Mouse (Mus musculus): ENCODE results near the gene Syt1. TPM values are rescaled to one million over a fixed set of nuclear protein-coding genes. Genes with fewer than 3 reads are reported as not detected.

The Syt1 gene
- polyA plus RNA-seq, 1 experiment from 2014 or later, result 5.0 TPM

GRCm38 (mm10) chr10:108874687-108875086 is 136.1 kb downstream of the Syt1 start:
- H3K36me3 ChIP-seq, result no peaks in the 10 kb centered on the region
- H3K9me3 ChIP-seq (replicated peaks), result no peaks in the 10 kb centered on the region
- H3K27me3 ChIP-seq (ENCODE audit: low read depth, poor library complexity, severe bottlenecking), result no peaks in the 10 kb centered on the region
- no peak for DNase-seq (ENCODE audit: low spot score)
- H3K27ac ChIP-seq (replicated peaks), result no peak overlapping the region
- no peaks in the 10 kb centered on the region for H3K4me1 ChIP-seq
- 68% methylated on average over 4 of the region's 4 CpGs for WGBS
- no peak overlapping the region for H3K4me3 ChIP-seq

DNA sequence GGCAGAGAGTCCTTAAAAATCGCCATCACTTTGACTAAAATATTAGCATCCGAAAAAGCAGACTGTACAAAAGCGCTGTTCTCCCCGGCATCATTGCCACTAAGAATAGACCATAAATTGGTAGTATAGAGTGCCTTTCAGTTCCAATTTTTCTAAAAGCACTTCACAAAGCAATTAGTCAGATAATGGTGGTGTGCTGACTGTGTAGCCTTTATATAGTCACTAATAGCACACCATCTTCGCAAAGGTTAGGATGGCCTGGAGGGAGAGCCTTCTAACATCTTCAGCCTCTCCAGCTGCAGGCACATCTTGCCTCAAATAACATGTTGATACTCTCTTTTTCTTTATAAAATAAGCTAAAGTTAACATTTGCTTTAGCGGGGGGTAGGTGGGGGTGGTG is 138.4 kb downstream of the Syt1 start:
- WGBS, result 87% methylated on average over 6 of the region's 6 CpGs
- H3K36me3 ChIP-seq, result no peaks in the 10 kb centered on the region
- H3K4me1 ChIP-seq, result no peaks in the 10 kb centered on the region
- no peak overlapping the region for H3K27ac ChIP-seq (replicated peaks)
- DNase-seq (ENCODE audit: low spot score), result no peak
- no peak overlapping the region for H3K4me3 ChIP-seq
- H3K27me3 ChIP-seq (ENCODE audit: low read depth, poor library complexity, severe bottlenecking), result no peaks in the 10 kb centered on the region
- H3K9me3 ChIP-seq (replicated peaks), result no peaks in the 10 kb centered on the region

GRCm38 (mm10) chr10:108870586-108870985 is 140.2 kb downstream of the Syt1 start:
- Histone ChIP-seq H3K4me3 (no peak overlapping the region), H3K36me3 (no peaks in the 10 kb centered on the region), H3K27ac (replicated peaks) (no peak overlapping the region), H3K9me3 (replicated peaks) (no peaks in the 10 kb centered on the region), H3K4me1 (no peaks in the 10 kb centered on the region), H3K27me3 (ENCODE audit: low read depth, poor library complexity, severe bottlenecking) (no peaks in the 10 kb centered on the region)
- DNase-seq (ENCODE audit: low spot score), result no peak
- WGBS, result 87% methylated on average over 4 of the region's 4 CpGs

GRCm38 (mm10) chr10:108868136-108868535 is 142.6 kb downstream of the Syt1 start:
- no peak overlapping the region for H3K27ac ChIP-seq (replicated peaks)
- H3K36me3 ChIP-seq, result no peaks in the 10 kb centered on the region
- H3K27me3 ChIP-seq (ENCODE audit: low read depth, poor library complexity, severe bottlenecking), result no peaks in the 10 kb centered on the region
- no peaks in the 10 kb centered on the region for H3K9me3 ChIP-seq (replicated peaks)
- H3K4me3 ChIP-seq, result no peak overlapping the region
- no peak for DNase-seq (ENCODE audit: low spot score)
- 90% methylated on average over 4 of the region's 4 CpGs for WGBS
- H3K4me1 ChIP-seq, result no peaks in the 10 kb centered on the region

DNA sequence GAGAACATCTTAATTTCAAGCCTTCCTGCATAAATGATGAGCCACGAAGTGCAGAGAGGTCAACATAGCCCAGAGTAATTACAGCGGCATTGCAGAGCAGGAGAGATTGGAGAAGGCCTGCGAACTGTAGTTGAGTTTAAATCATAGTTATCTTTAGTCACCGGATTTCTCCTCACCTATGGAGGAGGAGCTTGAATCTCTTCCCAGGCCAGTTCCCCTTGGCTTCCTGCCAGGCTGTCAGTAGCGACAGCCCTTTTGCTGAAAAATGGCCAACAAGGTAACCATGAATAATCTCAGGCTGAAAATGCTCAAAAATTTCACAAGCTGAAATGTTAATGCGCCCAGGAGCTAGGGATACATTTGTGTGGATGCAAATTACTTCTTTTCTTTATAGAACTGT is 143.6 kb downstream of the Syt1 start:
- DNase-seq (ENCODE audit: low spot score), result no peak
- no peaks in the 10 kb centered on the region for H3K4me1 ChIP-seq
- no peaks in the 10 kb centered on the region for H3K36me3 ChIP-seq
- H3K9me3 ChIP-seq (replicated peaks), result no peaks in the 10 kb centered on the region
- WGBS, result 95% methylated on average over 6 of the region's 6 CpGs
- H3K4me3 ChIP-seq, result no peak overlapping the region
- no peaks in the 10 kb centered on the region for H3K27me3 ChIP-seq (ENCODE audit: low read depth, poor library complexity, severe bottlenecking)
- no peak overlapping the region for H3K27ac ChIP-seq (replicated peaks)

DNA sequence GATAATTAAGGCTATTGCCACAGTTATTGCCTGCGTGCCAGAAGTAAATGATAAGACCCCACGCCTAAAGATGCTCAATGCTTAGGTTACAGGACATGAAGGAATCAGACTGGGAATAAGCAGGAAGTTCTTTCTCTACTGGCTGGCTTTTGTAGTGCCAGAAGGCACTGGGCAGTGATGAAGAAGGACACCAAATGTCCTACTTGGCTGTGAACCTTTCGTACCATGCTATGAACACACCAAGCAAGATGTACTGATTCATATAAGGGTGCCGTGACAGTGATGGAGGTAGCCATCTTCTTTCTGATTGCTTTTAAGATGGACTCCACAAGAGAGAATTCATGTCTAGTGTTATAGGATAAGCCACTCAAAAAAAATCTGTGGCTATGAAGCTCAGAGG is 145.2 kb downstream of the Syt1 start:
- no peak for DNase-seq (ENCODE audit: low spot score)
- Histone ChIP-seq H3K4me1 (no peaks in the 10 kb centered on the region), H3K9me3 (replicated peaks) (no peaks in the 10 kb centered on the region), H3K36me3 (no peaks in the 10 kb centered on the region), H3K27me3 (ENCODE audit: low read depth, poor library complexity, severe bottlenecking) (no peaks in the 10 kb centered on the region), H3K4me3 (no peak overlapping the region), H3K27ac (replicated peaks) (no peak overlapping the region)
- 90% methylated on average over 4 of the region's 4 CpGs for WGBS

GRCm38 (mm10) chr10:108855986-108856385 is 154.8 kb downstream of the Syt1 start:
- H3K9me3 ChIP-seq (replicated peaks), result no peaks in the 10 kb centered on the region
- H3K4me1 ChIP-seq, result no peaks in the 10 kb centered on the region
- no peaks in the 10 kb centered on the region for H3K36me3 ChIP-seq
- no peaks in the 10 kb centered on the region for H3K27me3 ChIP-seq (ENCODE audit: low read depth, poor library complexity, severe bottlenecking)
- DNase-seq (ENCODE audit: low spot score), result no peak
- no peak overlapping the region for H3K4me3 ChIP-seq
- WGBS, result 91% methylated on average over 6 of the region's 6 CpGs
- H3K27ac ChIP-seq (replicated peaks), result no peak overlapping the region

GRCm38 (mm10) chr10:108852757-108853156 is 158.0 kb downstream of the Syt1 start:
- Histone ChIP-seq H3K9me3 (replicated peaks) (no peaks in the 10 kb centered on the region), H3K36me3 (no peaks in the 10 kb centered on the region), H3K4me1 (no peaks in the 10 kb centered on the region), H3K27ac (replicated peaks) (no peak overlapping the region), H3K27me3 (ENCODE audit: low read depth, poor library complexity, severe bottlenecking) (no peaks in the 10 kb centered on the region), H3K4me3 (no peak overlapping the region)
- no peak for DNase-seq (ENCODE audit: low spot score)
- 90% methylated on average over 4 of the region's 4 CpGs for WGBS

DNA sequence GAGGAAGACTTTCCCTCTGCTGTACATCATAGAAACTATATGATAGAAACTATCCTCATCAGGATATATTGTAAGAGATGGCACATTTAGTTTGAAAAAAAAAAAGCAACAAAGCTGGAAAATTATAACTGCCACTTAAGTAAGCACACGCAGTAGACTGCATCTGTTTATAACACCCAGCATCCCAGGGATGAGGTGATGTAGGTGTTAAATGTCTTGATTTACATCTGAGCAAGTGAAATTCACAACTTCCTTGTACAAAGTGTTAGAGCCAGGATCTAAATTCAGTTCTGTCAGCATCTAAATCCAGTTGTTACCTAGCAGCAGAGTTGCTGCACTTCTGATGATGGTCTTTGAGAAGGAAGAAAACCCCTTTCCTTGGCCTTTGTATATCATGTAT is 173.3 kb downstream of the Syt1 start:
- Histone ChIP-seq H3K27me3 (ENCODE audit: low read depth, poor library complexity, severe bottlenecking) (no peaks in the 10 kb centered on the region), H3K9me3 (replicated peaks) (no peaks in the 10 kb centered on the region), H3K4me1 (peaks cover under 1% of the 10 kb centered on the region; the same call in 1 of the 2 replicates), H3K27ac (replicated peaks) (no peak overlapping the region), H3K4me3 (no peak overlapping the region), H3K36me3 (no peaks in the 10 kb centered on the region)
- DNase-seq (ENCODE audit: low spot score), result no peak
- WGBS, result 91% methylated on average over 1 of the region's 1 CpGs

DNA sequence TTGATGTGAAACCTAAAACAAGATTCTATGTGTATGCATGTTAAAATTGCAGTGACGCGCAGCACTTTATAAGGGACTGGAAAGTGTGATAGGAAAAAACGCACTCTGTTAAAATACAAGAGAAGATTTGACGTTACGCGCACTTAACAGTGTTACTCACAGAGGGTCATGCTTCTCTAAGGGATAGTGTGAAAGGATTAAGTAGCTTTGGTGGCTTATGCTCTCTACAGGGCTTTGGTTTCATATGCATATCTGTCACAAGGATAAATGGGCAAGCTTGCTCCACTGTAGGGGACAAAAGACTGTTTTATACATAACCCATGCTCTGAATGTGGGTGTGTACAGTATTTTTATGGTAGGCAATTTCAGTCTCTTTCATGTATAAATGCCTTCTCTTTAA is 178.5 kb downstream of the Syt1 start:
- WGBS, result 78% methylated on average over 6 of the region's 6 CpGs
- peak overlapping the region; percentile 38; the same call in 1 of the 2 replicates for H3K27ac ChIP-seq (replicated peaks)

DNA sequence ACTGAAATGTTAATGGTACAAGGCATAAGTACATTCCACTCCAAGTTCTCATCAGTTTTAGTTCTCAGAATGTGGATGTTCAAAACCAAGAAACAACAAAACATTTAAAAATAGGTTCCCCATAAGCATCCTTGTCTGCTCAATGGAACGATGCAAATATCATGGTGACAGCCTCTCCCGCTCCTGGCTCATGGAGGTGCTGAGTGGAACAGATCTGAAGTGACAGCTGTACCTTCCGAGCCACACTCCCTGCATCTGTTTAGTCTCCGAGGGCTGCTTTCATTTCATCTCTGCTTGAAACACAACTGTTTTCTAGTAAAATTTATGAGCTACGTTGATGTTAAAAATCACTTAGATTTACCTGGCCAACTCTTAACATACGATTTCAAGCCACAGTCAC is 179.0 kb downstream of the Syt1 start:
- DNase-seq (ENCODE audit: low spot score), result peak; percentile 21
- Histone ChIP-seq H3K27me3 (ENCODE audit: low read depth, poor library complexity, severe bottlenecking) (no peaks in the 10 kb centered on the region), H3K4me1 (peaks cover 9% of the 10 kb centered on the region), H3K4me3 (no peak overlapping the region), H3K27ac (replicated peaks) (peak overlapping the region; percentile 38; the same call in 1 of the 2 replicates), H3K9me3 (replicated peaks) (no peaks in the 10 kb centered on the region), H3K36me3 (no peaks in the 10 kb centered on the region)
- 67% methylated on average over 6 of the region's 6 CpGs for whole genome bisulfite sequencing

More for the DNA sequence above, 178.5 kb downstream of the Syt1 start:
- no peak for DNase-seq (ENCODE audit: low spot score)
- H3K4me1 ChIP-seq, result peaks cover 9% of the 10 kb centered on the region
- no peaks in the 10 kb centered on the region for H3K36me3 ChIP-seq
- no peaks in the 10 kb centered on the region for H3K27me3 ChIP-seq (ENCODE audit: low read depth, poor library complexity, severe bottlenecking)
- H3K9me3 ChIP-seq (replicated peaks), result no peaks in the 10 kb centered on the region
- no peak overlapping the region for H3K4me3 ChIP-seq

GRCm38 (mm10) chr10:108822273-108822672 is 188.5 kb downstream of the Syt1 start:
- no peak overlapping the region for H3K27ac ChIP-seq (replicated peaks)
- H3K9me3 ChIP-seq (replicated peaks), result no peaks in the 10 kb centered on the region
- no peak for DNase-seq (ENCODE audit: low spot score)
- H3K4me3 ChIP-seq, result no peak overlapping the region
- no peaks in the 10 kb centered on the region for H3K36me3 ChIP-seq
- H3K4me1 ChIP-seq, result no peaks in the 10 kb centered on the region
- WGBS, result 95% methylated on average over 6 of the region's 6 CpGs
- no peaks in the 10 kb centered on the region for H3K27me3 ChIP-seq (ENCODE audit: low read depth, poor library complexity, severe bottlenecking)

- H3K4me1 ChIP-seq, result no peaks in the 10 kb centered on the region
- WGBS, result 92% methylated on average over 6 of the region's 6 CpGs
- H3K27ac ChIP-seq (replicated peaks), result no peak overlapping the region
- H3K36me3 ChIP-seq, result no peaks in the 10 kb centered on the region
- no peaks in the 10 kb centered on the region for H3K9me3 ChIP-seq (replicated peaks)
- no peaks in the 10 kb centered on the region for H3K27me3 ChIP-seq (ENCODE audit: low read depth, poor library complexity, severe bottlenecking)
- DNase-seq (ENCODE audit: low spot score), result no peak
- no peak overlapping the region for H3K4me3 ChIP-seq
These were observed 195.4 kb downstream of the Syt1 start for GRCm38 (mm10) chr10:108815339-108815738.

- Histone ChIP-seq H3K27me3 (ENCODE audit: low read depth, poor library complexity, severe bottlenecking) (no peaks in the 10 kb centered on the region), H3K9me3 (replicated peaks) (no peaks in the 10 kb centered on the region), H3K27ac (replicated peaks) (no peak overlapping the region), H3K4me3 (no peak overlapping the region), H3K4me1 (no peaks in the 10 kb centered on the region), H3K36me3 (no peaks in the 10 kb centered on the region)
- no peak for DNase-seq (ENCODE audit: low spot score)
- 77% methylated on average over 1 of the region's 1 CpGs for WGBS
These were observed 206.4 kb downstream of the Syt1 start for GRCm38 (mm10) chr10:108804380-108804779.

Measured in midbrain, embryonic 10.5 days (tissue).